Mouse (Mus musculus) v-Abl transformed pro-B cells (cell line): ENCODE measurements around the gene Ssr2.
"Not testable (repeated sequence)": the region's sequence is repeated elsewhere in the genome, so short reads cannot be mapped to it uniquely, and the experiment has no call there.

Source experiments
- in situ Hi-C, 2 experiments: fragments of 400-800 bp; cut with MboI; formaldehyde crosslinking; loops; one replicate each; pipeline ENCODE4 v1.15.1; 2025; ENCODE audit not compliant: unreplicated experiment in 2 of 2

Gene Ssr2

DNA sequence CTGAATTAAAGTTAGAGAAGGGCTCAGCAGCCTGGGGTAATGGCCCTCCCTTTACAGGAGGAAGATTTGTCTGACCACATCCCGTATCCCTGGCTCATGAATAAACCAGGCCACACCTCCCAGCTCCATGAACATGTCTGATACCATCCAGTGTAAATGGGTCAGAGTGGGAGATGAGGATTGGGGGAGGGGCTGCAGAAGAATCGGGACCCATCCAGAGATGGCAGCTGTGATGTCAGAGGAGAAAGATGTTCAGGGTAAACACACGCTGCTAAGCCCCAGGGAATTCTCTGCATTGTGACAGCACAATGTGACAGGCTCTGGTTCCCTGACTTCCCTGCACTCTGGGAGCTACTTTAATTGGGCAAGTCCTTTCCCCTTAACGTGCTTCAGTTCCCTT is 12.2 kb upstream of the Ssr2 start:
- in situ Hi-C loops: no loop called here

- in situ Hi-C loops: no loop called here
These were observed 11.7 kb upstream of the Ssr2 start for GRCm38 (mm10) chr3:88563966-88564365.

DNA sequence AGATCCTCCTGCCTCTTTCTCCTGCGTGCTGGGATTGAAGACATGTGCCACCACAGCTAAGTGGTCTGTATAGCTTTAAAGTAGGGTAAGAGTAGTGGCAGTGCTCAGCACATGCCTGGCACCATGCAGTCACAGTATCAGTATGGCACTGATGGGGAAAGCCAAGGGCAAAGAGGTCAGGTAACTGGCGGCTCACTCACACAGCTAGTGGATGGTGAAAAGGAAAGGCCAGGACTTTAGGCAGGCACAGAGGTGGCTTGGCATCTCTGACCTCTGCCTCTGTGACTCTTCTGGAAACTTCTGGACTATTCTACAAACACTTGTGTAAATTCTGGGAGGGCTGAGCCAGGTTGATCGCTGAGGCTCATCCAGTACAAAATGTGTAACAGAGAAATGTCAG is 9.6 kb upstream of the Ssr2 start:
- in situ Hi-C loops: no loop called here

- in situ Hi-C loops: no loop called here
These were observed 9.1 kb upstream of the Ssr2 start for GRCm38 (mm10) chr3:88566536-88567061.

GRCm38 (mm10) chr3:88567892-88568291 is 7.8 kb upstream of the Ssr2 start:
- in situ Hi-C loops: no loop called here

DNA sequence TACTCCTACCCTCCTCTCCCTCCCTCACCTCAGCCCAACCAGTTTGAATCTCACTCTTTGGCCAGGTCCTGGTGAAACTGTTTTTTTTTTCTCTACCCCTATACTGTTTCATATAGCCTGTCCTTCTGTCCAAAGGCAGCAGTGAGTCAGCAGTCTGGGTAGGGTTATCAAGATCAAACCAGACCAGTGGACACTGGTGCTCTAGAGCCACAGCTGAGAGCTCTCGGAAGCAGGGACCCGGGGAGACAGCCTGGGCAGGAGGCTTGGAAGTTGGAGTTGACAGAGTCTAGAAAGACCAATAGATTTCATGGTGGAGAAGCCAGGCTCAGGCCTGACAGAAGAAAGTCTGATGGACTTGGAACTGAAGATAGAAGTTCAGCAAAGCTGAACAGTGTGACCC is 7.1 kb upstream of the Ssr2 start:
- in situ Hi-C loops: no loop called here

GRCm38 (mm10) chr3:88569093-88569492 is 6.6 kb upstream of the Ssr2 start:
- in situ Hi-C loops: no loop called here

- in situ Hi-C loops: no loop called here
These were observed 6.0 kb upstream of the Ssr2 start for GRCm38 (mm10) chr3:88569694-88570093.

GRCm38 (mm10) chr3:88570341-88570740 is 5.3 kb upstream of the Ssr2 start:
- in situ Hi-C loops: no loop called here

DNA sequence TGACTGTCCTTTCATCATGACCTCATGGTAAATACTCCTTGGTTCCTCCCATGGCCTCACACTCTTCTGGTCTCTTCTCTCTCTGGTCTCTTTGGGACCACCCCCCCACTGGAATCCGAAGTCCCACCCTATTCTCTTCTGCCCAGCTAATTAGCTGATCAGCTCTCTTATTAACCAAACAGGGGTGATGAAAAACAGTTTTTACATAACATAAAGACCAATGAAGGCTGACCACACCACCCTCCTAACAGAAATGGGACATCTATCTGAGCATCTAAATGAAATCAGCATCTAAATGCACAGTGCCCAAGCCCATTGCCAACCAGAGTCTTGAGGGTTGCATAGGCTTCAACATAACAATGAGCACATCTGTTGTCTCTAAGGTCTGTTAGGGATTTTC is 3.8 kb upstream of the Ssr2 start:
- in situ Hi-C loops: no loop called here

DNA sequence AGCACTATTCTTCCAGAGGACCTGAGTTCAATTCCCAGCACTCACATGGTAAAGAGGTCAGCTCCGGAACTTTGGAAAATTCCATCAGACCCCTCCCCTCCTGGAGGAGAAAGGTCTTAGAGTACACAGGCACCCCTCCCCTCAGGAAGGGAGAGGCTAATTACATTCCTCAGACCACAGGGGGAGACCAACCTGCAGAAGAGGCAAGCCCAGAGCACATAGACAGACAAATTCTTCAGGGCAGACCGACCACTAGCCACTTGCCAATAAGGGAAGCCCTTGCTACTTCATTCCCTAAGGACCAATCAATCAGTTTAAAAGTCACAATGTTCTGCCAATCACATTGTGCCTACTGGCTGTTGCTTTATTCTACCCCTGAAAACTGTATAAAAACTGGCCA is 2.8 kb upstream of the Ssr2 start:
- in situ Hi-C loops: no loop called here

- in situ Hi-C loops: no loop called here
These were observed 1.9 kb upstream of the Ssr2 start for GRCm38 (mm10) chr3:88573810-88574209.

- in situ Hi-C loops: not testable (repeated sequence)
These were observed 2.2 kb downstream of the Ssr2 start for GRCm38 (mm10) chr3:88577846-88578245.

GRCm38 (mm10) chr3:88578498-88579424 is 3.1 kb downstream of the Ssr2 start:
- in situ Hi-C loops: no loop called here

DNA sequence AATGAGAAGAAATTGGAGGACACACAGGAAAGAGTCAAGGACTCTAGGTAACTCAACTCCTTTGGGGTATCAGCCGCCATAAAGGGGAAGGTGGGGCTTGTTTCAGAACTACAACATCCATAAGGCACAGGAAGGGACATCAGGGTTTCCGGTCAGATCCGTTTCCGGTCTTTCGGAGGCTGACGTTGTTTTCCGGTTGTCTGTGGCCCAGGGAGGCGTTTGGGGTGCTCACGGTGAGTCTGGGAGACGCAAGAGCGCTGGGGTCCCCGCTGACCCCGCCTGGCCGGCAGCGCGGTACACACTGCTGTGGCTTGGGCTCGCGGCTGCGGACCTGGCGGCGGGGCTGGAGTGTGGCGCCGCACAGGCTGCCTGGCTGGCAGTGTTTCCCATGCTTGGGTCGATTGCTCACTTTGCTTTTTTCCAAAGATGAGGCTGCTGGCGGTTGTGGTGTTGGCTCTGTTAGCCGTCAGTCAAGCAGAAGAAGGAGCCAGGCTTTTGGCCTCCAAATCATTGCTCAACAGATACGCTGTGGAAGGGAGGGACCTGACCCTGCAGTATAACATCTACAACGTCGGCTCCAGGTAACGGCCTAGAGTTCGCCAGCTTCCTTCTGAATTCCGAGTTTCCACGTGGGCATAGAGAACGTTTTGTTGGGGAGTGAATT is 3.9 kb downstream of the Ssr2 start:
- in situ Hi-C loops: no loop called here

DNA sequence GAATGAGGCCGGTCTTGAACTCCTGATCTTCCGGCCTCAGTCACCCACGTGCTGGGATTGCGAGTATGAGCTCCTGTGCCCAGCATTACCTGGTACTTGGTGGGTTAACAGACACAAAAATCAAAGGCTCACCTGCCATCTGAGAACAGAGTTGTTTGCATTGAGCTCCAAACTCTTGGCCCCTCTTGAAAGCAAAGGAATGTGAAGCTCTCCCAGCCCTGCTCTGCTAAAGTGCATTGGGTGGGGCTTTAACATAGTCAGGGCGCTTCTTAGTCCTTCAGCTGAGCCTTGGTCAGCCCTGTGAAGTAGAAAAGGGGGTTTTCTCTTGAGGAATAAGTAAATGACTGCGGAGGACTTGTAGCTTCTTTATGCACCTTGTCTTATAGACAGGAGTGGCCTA is 10.1 kb downstream of the Ssr2 start:
- in situ Hi-C loops: no loop called here

GRCm38 (mm10) chr3:88586640-88587039 is 11.0 kb downstream of the Ssr2 start:
- in situ Hi-C loops: no loop called here

GRCm38 (mm10) chr3:88590246-88590645 is 14.6 kb downstream of the Ssr2 start:
- in situ Hi-C loops: loop anchor here in 1 of 2 experiments (10.0 kb wide), 1 partner anchor 155 kb away; no protein-coding TSS in a partner anchor

DNA sequence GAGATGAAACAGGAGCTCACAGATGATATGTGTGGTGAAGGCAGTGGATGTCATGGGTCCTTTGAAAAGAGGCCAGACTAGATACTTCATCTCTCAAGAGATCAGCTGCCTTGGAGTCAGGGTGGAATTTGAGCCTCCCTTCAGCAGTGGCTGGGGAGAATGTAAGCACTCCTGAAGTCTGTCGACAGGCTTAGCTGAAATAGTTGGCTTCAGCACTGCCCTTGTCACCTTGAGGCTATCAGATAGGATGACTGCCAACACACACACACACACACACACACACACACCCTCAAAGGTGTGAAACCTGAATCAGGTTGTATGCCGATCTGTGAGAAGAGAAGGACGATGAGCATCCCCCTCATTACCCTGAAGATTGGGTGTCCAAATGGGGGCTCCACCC is 15.4 kb downstream of the Ssr2 start:
- in situ Hi-C loops: loop anchor here in 1 of 2 experiments (10.0 kb wide), 1 partner anchor 154 kb away; no protein-coding TSS in a partner anchor

- in situ Hi-C loops: loop anchor here in 1 of 2 experiments (10.0 kb wide), 1 partner anchor 153 kb away; no protein-coding TSS in a partner anchor
These were observed 16.5 kb downstream of the Ssr2 start for GRCm38 (mm10) chr3:88591950-88592731.
